Mouse (Mus musculus): ENCODE results near the gene Stard3nl. TPM values are rescaled to one million over a fixed set of nuclear protein-coding genes. Genes with fewer than 3 reads are reported as not detected.

Gene Stard3nl
- polyA plus RNA-seq (2014; fragmentation: Nextera tagmentation; extraction: Ambion mirVana) = 214 and 223 TPM in 2 replicates

- H3K27me3 ChIP-seq (ENCODE audit: control insufficient read depth, insufficient read depth, low read length) = no peaks in the 10 kb centered on the region
- peak within 1 kb of the TSS; percentile 99 for H3K9ac ChIP-seq
- H3K27ac ChIP-seq = peak within 1 kb of the TSS; percentile 91
- peaks cover 28% of the 10 kb centered on the region for H3K4me1 ChIP-seq (replicated peaks; ENCODE audit: control insufficient read depth, insufficient read depth, low read length)
- peak; percentile 99 for ATAC-seq (ENCODE audit: low FRiP score)
- WGBS = 1% methylated on average over 37 of the region's 37 CpGs
- H3K4me2 ChIP-seq (replicated peaks) = peak within 1 kb of the TSS; percentile 76
- peak; percentile 97 for DNase-seq (ENCODE audit: low spot score)
- no peaks in the 10 kb centered on the region for H3K9me3 ChIP-seq (ENCODE audit: control insufficient read depth, low read length)
- peak within 1 kb of the TSS; percentile 91 for H3K4me3 ChIP-seq (replicated peaks; ENCODE audit: low read length)
- no peaks in the 10 kb centered on the region for H3K36me3 ChIP-seq (replicated peaks; ENCODE audit: control insufficient read depth, insufficient read depth)
These were observed at the start of gene Stard3nl for GRCm38 (mm10) chr13:19395688-19396354. TSS of gene Stard3nl (minus strand) at chr13:19395795.

DNA sequence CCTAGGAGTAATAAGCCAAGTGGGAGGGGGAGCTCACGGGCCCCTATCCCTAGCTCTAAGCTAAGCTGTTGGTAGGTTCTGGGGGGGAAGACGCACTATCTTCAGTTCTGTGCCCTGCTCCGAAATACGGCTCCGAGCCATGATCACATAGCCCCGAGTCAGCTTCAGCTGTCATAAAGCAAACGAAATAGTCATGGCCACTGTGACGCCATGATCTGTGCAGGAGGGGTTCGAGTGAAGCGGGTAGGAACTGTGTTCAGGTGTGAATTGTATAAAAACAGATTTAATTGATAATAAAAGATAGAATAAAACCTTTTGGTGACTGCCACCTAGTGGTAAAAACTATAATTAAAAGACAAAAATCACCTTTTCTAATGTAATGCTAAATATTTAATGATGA, 42.4 kb upstream of the Stard3nl start:
- Histone ChIP-seq H3K9me3 (ENCODE audit: control insufficient read depth, low read length) (no peaks in the 10 kb centered on the region), H3K27ac (no peak overlapping the region), H3K4me3 (replicated peaks; ENCODE audit: low read length) (no peak overlapping the region), H3K36me3 (replicated peaks; ENCODE audit: control insufficient read depth, insufficient read depth) (no peaks in the 10 kb centered on the region), H3K9ac (no peak overlapping the region), H3K27me3 (ENCODE audit: control insufficient read depth, insufficient read depth, low read length) (no peaks in the 10 kb centered on the region), H3K4me1 (replicated peaks; ENCODE audit: control insufficient read depth, insufficient read depth, low read length) (no peaks in the 10 kb centered on the region), H3K4me2 (replicated peaks) (no peak overlapping the region)
- WGBS = 76% methylated on average over 10 of the region's 10 CpGs
- no peak for ATAC-seq (ENCODE audit: low FRiP score)
- DNase-seq (ENCODE audit: low spot score) = peak; percentile 56

DNA sequence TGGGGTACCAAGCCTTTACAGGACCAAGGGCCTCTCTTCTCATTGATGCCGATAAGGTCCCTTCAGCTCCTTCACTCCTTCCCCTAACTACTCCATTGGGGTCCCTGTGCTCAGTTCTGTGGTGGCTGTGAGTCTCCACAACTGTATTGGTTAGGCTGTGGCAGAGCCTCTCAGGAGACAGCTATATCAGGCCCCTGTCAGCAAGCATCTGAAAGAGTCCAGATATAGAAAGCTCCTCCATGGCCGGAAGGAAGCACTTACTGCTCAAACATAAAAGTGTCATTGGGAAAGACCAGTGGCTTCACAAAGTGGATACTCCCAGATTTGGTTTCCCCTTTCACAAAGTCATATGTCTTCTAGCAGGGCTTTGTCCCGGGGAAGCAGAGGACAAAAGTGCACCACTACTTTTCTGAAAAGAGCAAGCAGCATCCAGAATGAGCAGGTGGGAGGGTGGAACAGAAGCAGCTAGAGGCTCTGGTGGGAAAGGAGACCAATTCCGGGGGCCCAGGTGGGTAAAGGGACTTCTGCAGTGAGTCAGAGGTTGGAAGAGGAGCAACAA, 34.3 kb upstream of the Stard3nl start:
- ATAC-seq (ENCODE audit: low FRiP score) = no peak
- Histone ChIP-seq H3K9ac (no peak overlapping the region), H3K4me3 (replicated peaks; ENCODE audit: low read length) (no peak overlapping the region), H3K27ac (no peak overlapping the region), H3K36me3 (replicated peaks; ENCODE audit: control insufficient read depth, insufficient read depth) (no peaks in the 10 kb centered on the region), H3K9me3 (ENCODE audit: control insufficient read depth, low read length) (no peaks in the 10 kb centered on the region), H3K4me2 (replicated peaks) (no peak overlapping the region), H3K27me3 (ENCODE audit: control insufficient read depth, insufficient read depth, low read length) (no peaks in the 10 kb centered on the region), H3K4me1 (replicated peaks; ENCODE audit: control insufficient read depth, insufficient read depth, low read length) (no peaks in the 10 kb centered on the region)
- WGBS = 84% methylated on average over 4 of the region's 4 CpGs
- DNase-seq (ENCODE audit: low spot score) = no peak

GRCm38 (mm10) chr13:19428076-19428475, 32.5 kb upstream of the Stard3nl start:
- Histone ChIP-seq H3K9ac (no peak overlapping the region), H3K27me3 (ENCODE audit: control insufficient read depth, insufficient read depth, low read length) (no peaks in the 10 kb centered on the region), H3K4me1 (replicated peaks; ENCODE audit: control insufficient read depth, insufficient read depth, low read length) (no peaks in the 10 kb centered on the region), H3K9me3 (ENCODE audit: control insufficient read depth, low read length) (no peaks in the 10 kb centered on the region), H3K4me2 (replicated peaks) (no peak overlapping the region), H3K36me3 (replicated peaks; ENCODE audit: control insufficient read depth, insufficient read depth) (no peaks in the 10 kb centered on the region), H3K4me3 (replicated peaks; ENCODE audit: low read length) (no peak overlapping the region), H3K27ac (no peak overlapping the region)
- DNase-seq (ENCODE audit: low spot score) = no peak
- WGBS = 88% methylated on average over 5 of the region's 5 CpGs
- ATAC-seq (ENCODE audit: low FRiP score) = no peak

GRCm38 (mm10) chr13:19424563-19424962, 29.0 kb upstream of the Stard3nl start:
- 83% methylated on average over 4 of the region's 4 CpGs for WGBS
- H3K4me1 ChIP-seq (replicated peaks; ENCODE audit: control insufficient read depth, insufficient read depth, low read length) = no peaks in the 10 kb centered on the region
- H3K9me3 ChIP-seq (ENCODE audit: control insufficient read depth, low read length) = no peaks in the 10 kb centered on the region
- no peak overlapping the region for H3K9ac ChIP-seq
- DNase-seq (ENCODE audit: low spot score) = no peak
- ATAC-seq (ENCODE audit: low FRiP score) = no peak
- no peaks in the 10 kb centered on the region for H3K27me3 ChIP-seq (ENCODE audit: control insufficient read depth, insufficient read depth, low read length)
- no peak overlapping the region for H3K4me3 ChIP-seq (replicated peaks; ENCODE audit: low read length)
- H3K4me2 ChIP-seq (replicated peaks) = no peak overlapping the region
- no peak overlapping the region for H3K27ac ChIP-seq
- no peaks in the 10 kb centered on the region for H3K36me3 ChIP-seq (replicated peaks; ENCODE audit: control insufficient read depth, insufficient read depth)

DNA sequence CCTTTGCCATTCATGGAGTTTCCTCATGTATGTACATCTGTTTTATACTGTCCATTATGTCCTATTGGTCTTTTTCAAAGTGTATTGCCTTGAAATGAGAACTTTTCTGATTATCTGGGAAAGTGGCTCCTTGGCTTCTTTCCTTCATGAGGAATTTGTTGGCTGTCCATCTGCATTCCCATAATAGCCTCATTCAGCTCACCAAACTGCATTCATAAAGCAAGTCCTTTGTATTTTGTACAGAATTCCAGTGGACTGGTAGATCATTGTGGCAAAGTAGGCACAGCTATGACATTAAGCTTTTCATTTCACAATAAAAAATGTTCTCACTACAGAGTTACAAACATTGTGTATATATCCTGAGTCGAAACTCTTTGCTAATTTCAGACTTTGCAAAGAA, 26.9 kb upstream of the Stard3nl start:
- Histone ChIP-seq H3K27ac (no peak overlapping the region), H3K4me3 (replicated peaks; ENCODE audit: low read length) (no peak overlapping the region), H3K4me1 (replicated peaks; ENCODE audit: control insufficient read depth, insufficient read depth, low read length) (no peaks in the 10 kb centered on the region), H3K9ac (no peak overlapping the region), H3K36me3 (replicated peaks; ENCODE audit: control insufficient read depth, insufficient read depth) (no peaks in the 10 kb centered on the region), H3K27me3 (ENCODE audit: control insufficient read depth, insufficient read depth, low read length) (no peaks in the 10 kb centered on the region), H3K9me3 (ENCODE audit: control insufficient read depth, low read length) (no peaks in the 10 kb centered on the region), H3K4me2 (replicated peaks) (no peak overlapping the region)
- ATAC-seq (ENCODE audit: low FRiP score) = no peak
- 92% methylated on average over 1 of the region's 1 CpGs for WGBS
- DNase-seq (ENCODE audit: low spot score) = no peak

- no peak for ATAC-seq (ENCODE audit: low FRiP score)
These were observed 22.4 kb upstream of the Stard3nl start for GRCm38 (mm10) chr13:19417885-19418521.

GRCm38 (mm10) chr13:19415894-19416531, 20.4 kb upstream of the Stard3nl start:
- no peak for DNase-seq (ENCODE audit: low spot score)
- ATAC-seq (ENCODE audit: low FRiP score) = no peak
- WGBS = 70% methylated on average over 8 of the region's 8 CpGs

More at GRCm38 (mm10) chr13:19417885-19418521, 22.4 kb upstream of the Stard3nl start:
- Histone ChIP-seq H3K4me3 (replicated peaks; ENCODE audit: low read length) (no peak overlapping the region), H3K27ac (no peak overlapping the region), H3K36me3 (replicated peaks; ENCODE audit: control insufficient read depth, insufficient read depth) (no peaks in the 10 kb centered on the region), H3K9ac (no peak overlapping the region), H3K27me3 (ENCODE audit: control insufficient read depth, insufficient read depth, low read length) (no peaks in the 10 kb centered on the region), H3K4me1 (replicated peaks; ENCODE audit: control insufficient read depth, insufficient read depth, low read length) (no peaks in the 10 kb centered on the region), H3K9me3 (ENCODE audit: control insufficient read depth, low read length) (no peaks in the 10 kb centered on the region), H3K4me2 (replicated peaks) (no peak overlapping the region)
- DNase-seq (ENCODE audit: low spot score) = no peak
- WGBS = 87% methylated on average over 4 of the region's 4 CpGs

DNA sequence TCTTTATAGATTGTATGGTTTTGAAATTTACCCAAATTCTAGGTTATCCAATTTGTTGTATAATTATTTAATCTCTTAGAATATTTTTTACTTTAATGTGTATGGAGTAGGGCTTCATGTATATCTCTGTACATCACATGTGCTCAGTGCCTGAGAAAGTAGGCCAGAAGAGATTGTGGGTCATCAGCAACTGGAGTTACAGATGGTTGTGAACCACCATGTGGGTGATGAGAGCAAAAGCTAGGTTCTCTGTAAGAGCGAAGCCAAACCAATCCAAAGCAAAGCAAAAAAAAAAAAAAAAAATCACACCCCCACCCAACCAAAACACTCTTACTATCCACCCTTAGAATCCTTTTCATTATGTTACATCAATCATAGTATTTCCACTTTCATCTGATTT, 19.7 kb upstream of the Stard3nl start:
- Histone ChIP-seq H3K4me2 (replicated peaks) (no peak overlapping the region), H3K9me3 (ENCODE audit: control insufficient read depth, low read length) (no peaks in the 10 kb centered on the region), H3K27ac (no peak overlapping the region), H3K9ac (no peak overlapping the region), H3K4me3 (replicated peaks; ENCODE audit: low read length) (no peak overlapping the region), H3K27me3 (ENCODE audit: control insufficient read depth, insufficient read depth, low read length) (no peaks in the 10 kb centered on the region), H3K36me3 (replicated peaks; ENCODE audit: control insufficient read depth, insufficient read depth) (no peaks in the 10 kb centered on the region), H3K4me1 (replicated peaks; ENCODE audit: control insufficient read depth, insufficient read depth, low read length) (no peaks in the 10 kb centered on the region)
- DNase-seq (ENCODE audit: low spot score) (no peak), ATAC-seq (ENCODE audit: low FRiP score) (no peak)
- 94% methylated on average over 1 of the region's 1 CpGs for WGBS

More at GRCm38 (mm10) chr13:19415894-19416531, 20.4 kb upstream of the Stard3nl start:
- no peaks in the 10 kb centered on the region for H3K36me3 ChIP-seq (replicated peaks; ENCODE audit: control insufficient read depth, insufficient read depth)
- H3K27me3 ChIP-seq (ENCODE audit: control insufficient read depth, insufficient read depth, low read length) = no peaks in the 10 kb centered on the region
- no peaks in the 10 kb centered on the region for H3K4me1 ChIP-seq (replicated peaks; ENCODE audit: control insufficient read depth, insufficient read depth, low read length)
- H3K27ac ChIP-seq = no peak overlapping the region
- no peaks in the 10 kb centered on the region for H3K9me3 ChIP-seq (ENCODE audit: control insufficient read depth, low read length)
- H3K4me2 ChIP-seq (replicated peaks) = no peak overlapping the region
- H3K9ac ChIP-seq = no peak overlapping the region
- no peak overlapping the region for H3K4me3 ChIP-seq (replicated peaks; ENCODE audit: low read length)

Data from hindbrain, embryonic 14.5 days (tissue).